Mouse (Mus musculus) midbrain, embryonic 15.5 days (tissue): ENCODE measurements around the gene Uggt2. TPM values are rescaled to one million over a fixed set of nuclear protein-coding genes. Genes with fewer than 3 reads are reported as not detected.

Source experiments
- ATAC-seq: fragments of 200-750 bp; cut with Nextera tagmentation; replicated peaks from 2 replicates; pipeline ENCODE4 v1.8.0; 2017; ENCODE audit warnings: moderate TSS enrichment
- H3K27ac ChIP-seq: fragments of 300-500 bp; sonication (generic); 2 replicates; pipeline ENCODE4 v1.5.1; 2015; ENCODE audit warnings: mild to moderate bottlenecking, inconsistent platforms
- H3K27me3 ChIP-seq: fragments of 300-500 bp; sonication (generic); replicated peaks from 2 replicates; pipeline ENCODE4 v1.6.1; 2015; ENCODE audit warnings: inconsistent platforms
- H3K36me3 ChIP-seq: fragments of 300-500 bp; sonication (generic); replicated peaks from 2 replicates; pipeline ENCODE4 v1.6.1; 2015; ENCODE audit warnings: inconsistent platforms
- H3K4me1 ChIP-seq: fragments of 300-500 bp; sonication (generic); 2 replicates; pipeline ENCODE4 v1.6.1; 2015; ENCODE audit warnings: inconsistent platforms
- H3K4me2 ChIP-seq: fragments of 300-500 bp; sonication (generic); 2 replicates; pipeline ENCODE4 v1.6.1; 2015; ENCODE audit warnings: inconsistent platforms, mild to moderate bottlenecking, moderate library complexity
- H3K4me3 ChIP-seq: fragments of 300-500 bp; sonication (generic); 2 replicates; pipeline ENCODE4 v1.5.1; 2015; ENCODE audit warnings: mild to moderate bottlenecking, inconsistent platforms
- H3K9ac ChIP-seq: fragments of 300-500 bp; sonication (generic); 2 replicates; pipeline ENCODE4 v1.6.1; 2015; ENCODE audit warnings: mild to moderate bottlenecking, inconsistent platforms
- H3K9me3 ChIP-seq: fragments of 300-500 bp; sonication (generic); 2 replicates; pipeline ENCODE4 v1.6.1; 2016; ENCODE audit warnings: inconsistent platforms
- WGBS: fragments of 180-500 bp; shearing (Covaris S2); methylation state at CpG from one replicate; pipeline ENCODE4 v1.1.7; 2015; ENCODE audit warnings: mixed read lengths; 5-methylcytosine and 5-hydroxymethylcytosine counted together
- polyA plus RNA-seq: library from polyadenylated mRNA; unstranded; fragments of >200 nt; fragmentation: Nextera tagmentation; extraction: Ambion mirVana; gene quantifications from 2 replicates; pipeline ENCODE4 v1.2.1, GENCODE M21; 2015

Uggt2 gene
- polyA plus RNA-seq, 1 experiment from 2014 or later = 22.8 TPM

GRCm38 (mm10) chr14:118936952-118937351 is 162.3 kb downstream of the Uggt2 start:
- H3K27ac ChIP-seq = peak overlapping the region; percentile 88
- peak; percentile 16 for ATAC-seq

GRCm38 (mm10) chr14:118936236-118936635 is 163.0 kb downstream of the Uggt2 start:
- peaks cover 19% of the 10 kb centered on the region for H3K4me1 ChIP-seq
- 65% methylated on average over 3 of the region's 3 CpGs for WGBS
- no peak overlapping the region for H3K27ac ChIP-seq
- H3K4me3 ChIP-seq = no peak overlapping the region
- no peaks in the 10 kb centered on the region for H3K36me3 ChIP-seq
- H3K27me3 ChIP-seq = 0 out of 2 replicates have a peak, but pooled peaks cover 4% of the 10 kb centered on the region
- H3K9ac ChIP-seq = no peak overlapping the region
- no peaks in the 10 kb centered on the region for H3K9me3 ChIP-seq
- H3K4me2 ChIP-seq = no peak overlapping the region
- ATAC-seq = no peak

More at GRCm38 (mm10) chr14:118936952-118937351, 162.3 kb downstream of the Uggt2 start:
- Histone ChIP-seq H3K9ac (peak overlapping the region; percentile 66), H3K4me2 (peak overlapping the region; percentile 81), H3K36me3 (no peaks in the 10 kb centered on the region), H3K27me3 (0 out of 2 replicates have a peak, but pooled peaks cover 4% of the 10 kb centered on the region), H3K4me3 (peak overlapping the region; percentile 97), H3K9me3 (no peaks in the 10 kb centered on the region), H3K4me1 (peaks cover 19% of the 10 kb centered on the region)
- WGBS = 31% methylated on average over 4 of the region's 4 CpGs

Other genes with a start within 250 kb of the Uggt2 start
- gene Dzip1, start 174.0 kb downstream of the Uggt2 start, polyA plus RNA-seq = 88.1 and 88.6 TPM in 2 replicates
- 20.2 and 22.0 TPM in 2 replicates for gene Dnajc3, start 161.5 kb downstream of the Uggt2 start, polyA plus RNA-seq
- gene Hs6st3, start 38.9 kb upstream of the Uggt2 start, polyA plus RNA-seq = 2.2 and 2.6 TPM in 2 replicates